Mouse (Mus musculus): ENCODE measurements around the gene Tes.

GRCm38 (mm10) chr6:17077720-17078119 lies 12.8 kb downstream of the Tes start:
- TF ChIP-seq CTCF (IDR thresholded peaks at IDR 0.05; ENCODE audit: borderline replicate concordance, control insufficient read depth, extremely low read depth, insufficient read depth, low read length, poor library complexity): no peak
- TF ChIP-seq POLR2A (IDR thresholded peaks at IDR 0.05; ENCODE audit: control insufficient read depth, extremely low read depth, insufficient read depth, low read length, poor library complexity): no peak

Data from thymus, adult 2 months (tissue).